Comparison of ENCODE assay signal across 8 mouse cellular contexts in genomic region chr16:5134623-5135330, GRCm38 (mm10). TPM values are rescaled to one million over a fixed set of nuclear protein-coding genes. Genes with fewer than 3 reads are reported as not detected.
DNase-seq lines count a peak whose midpoint lies in the region; ATAC-seq and TF ChIP-seq lines count a peak whose summit lies in the region.

No protein-coding gene starts in this region.

- no peaks in the 10 kb centered on the region for H3K36me3 ChIP-seq in embryonic facial prominence, embryonic 13.5 days
- no peaks in the 10 kb centered on the region for H3K36me3 ChIP-seq in stomach, postnatal 0 days (ENCODE audit: control insufficient read depth, insufficient read depth, low read length)

- 64% methylated on average over 14 of the region's 14 CpGs for WGBS in embryonic facial prominence, embryonic 13.5 days
- WGBS in stomach, postnatal 0 days: 32% methylated on average over 12 of the region's 14 CpGs

- no peak overlapping the region for H3K9ac ChIP-seq in embryonic facial prominence, embryonic 13.5 days
- H3K9ac ChIP-seq in stomach, postnatal 0 days (ENCODE audit: low read length): no peak overlapping the region; the same call in 1 of the 2 replicates

- H3K27me3 ChIP-seq in embryonic facial prominence, embryonic 13.5 days: peaks cover 50% of the 10 kb centered on the region
- no peaks in the 10 kb centered on the region; the same call in 1 of the 2 replicates for H3K27me3 ChIP-seq in stomach, postnatal 0 days (ENCODE audit: control insufficient read depth, insufficient read depth, low read length)

- H3K27ac ChIP-seq in embryonic facial prominence, embryonic 13.5 days: 0 out of 2 replicates have a peak overlapping the region, but pooled peaks have one; percentile 28
- peak overlapping the region; percentile 97 for H3K27ac ChIP-seq in stomach, postnatal 0 days (replicated peaks)

- TF ChIP-seq EP300 in stomach, postnatal 0 days (optimal IDR thresholded peaks at IDR 0.05): peak; percentile 61

- H3K4me2 ChIP-seq in embryonic facial prominence, embryonic 13.5 days: no peak overlapping the region
- no peak overlapping the region for H3K4me2 ChIP-seq in stomach, postnatal 0 days (replicated peaks; ENCODE audit: low read depth)

- no peak for ATAC-seq in embryonic facial prominence, embryonic 13.5 days (ENCODE audit: insufficient number of reproducible peaks, insufficient read depth, low FRiP score, low TSS enrichment, low read depth)
- ATAC-seq in stomach, postnatal 0 days (ENCODE audit: low FRiP score, low TSS enrichment): peak; percentile 36
- ATAC-seq in inflammation-experienced regulatory T-cells, adult 6 months: no peak
- no peak for ATAC-seq in megakaryocyte-erythroid progenitor cell, adult 5-6 weeks (replicated peaks; ENCODE audit: low FRiP score, low TSS enrichment, poor library complexity, severe bottlenecking)

- no peak overlapping the region for H3K4me3 ChIP-seq in embryonic facial prominence, embryonic 13.5 days
- H3K4me3 ChIP-seq in stomach, postnatal 0 days (ENCODE audit: low read depth, low read length): no peak overlapping the region

- TF ChIP-seq CTCF in stomach, postnatal 0 days (IDR thresholded peaks at IDR 0.05; ENCODE audit: low read depth): peak; percentile 15; the same call in 1 of the 2 replicates

- intact Hi-C loops in heart, postnatal 25 days (cut with DNase I): no loop called here
- intact Hi-C loops in left cerebral cortex, postnatal 36 days (cut with DNase I): no loop called here

- no peaks in the 10 kb centered on the region for H3K9me3 ChIP-seq in embryonic facial prominence, embryonic 13.5 days
- H3K9me3 ChIP-seq in stomach, postnatal 0 days (ENCODE audit: control insufficient read depth, low read length): no peaks in the 10 kb centered on the region

- peaks cover 30% of the 10 kb centered on the region for H3K4me1 ChIP-seq in embryonic facial prominence, embryonic 13.5 days
- peaks cover 7% of the 10 kb centered on the region for H3K4me1 ChIP-seq in stomach, postnatal 0 days (replicated peaks; ENCODE audit: control insufficient read depth, insufficient read depth)

- DNase-seq in 416B (ENCODE audit: low read depth) (peak; percentile 69), MN1 (ENCODE audit: low spot score) (peak; percentile 77)
- peak; percentile 76 for DNase-seq in heart, postnatal 25 days (ENCODE audit: low spot score)
- peak; percentile 53 to 63 for DNase-seq in left cerebral cortex, postnatal 36 days (ENCODE audit: low spot score in 2 of 2)
- peak; percentile 73 for DNase-seq in stomach, postnatal 0 days (ENCODE audit: low spot score)

RNA-seq across cellular contexts. Expression of gene Ppl, which starts 2.6 kb away (rescaled TPM):
- polyA plus RNA-seq in embryonic facial prominence, embryonic 13.5 days (2015; fragmentation: Nextera tagmentation; extraction: Ambion mirVana): 7.9 and 8.4 TPM in 2 replicates
- 1 to 10 TPM; 3.8 to 5.0 TPM for total RNA-seq in heart, postnatal 25 days (2021)
- under 1 TPM; 0.44 to 0.66 TPM for total RNA-seq in left cerebral cortex, postnatal 36 days (2021)
- polyA plus RNA-seq in stomach, postnatal 0 days (2015; fragmentation: Nextera tagmentation; extraction: Ambion mirVana): 61.5 and 66.2 TPM in 2 replicates
- polyA plus RNA-seq in inflammation-experienced regulatory T-cells, adult 6 months (2017; shearing (Covaris generic)): under 1 TPM in 2 of 3 experiments, not detected in 1; 0.10 to 0.12 TPM
- total RNA-seq in megakaryocyte-erythroid progenitor cell, adult 5-6 weeks (2014; fragmentation: Nextera tagmentation): not detected in 2 replicates
- not detected in 2 replicates for total RNA-seq in megakaryocyte-erythroid progenitor cell, adult 5-6 weeks (2017)

RNA-seq across cellular contexts. Expression of gene Sec14l5, which starts 12.1 kb away (rescaled TPM):
- 0.06 and 0.14 TPM in 2 replicates for polyA plus RNA-seq in embryonic facial prominence, embryonic 13.5 days (2015; fragmentation: Nextera tagmentation; extraction: Ambion mirVana)
- under 1 TPM; 0.70 to 0.86 TPM for total RNA-seq in heart, postnatal 25 days (2021)
- total RNA-seq in left cerebral cortex, postnatal 36 days (2021): 1 to 10 TPM; 5.6 to 6.3 TPM
- polyA plus RNA-seq in stomach, postnatal 0 days (2015; fragmentation: Nextera tagmentation; extraction: Ambion mirVana): 0.04 TPM in 2 replicates
- polyA plus RNA-seq in inflammation-experienced regulatory T-cells, adult 6 months (2017; shearing (Covaris generic)): not detected
- not detected in 2 replicates for total RNA-seq in megakaryocyte-erythroid progenitor cell, adult 5-6 weeks (2014; fragmentation: Nextera tagmentation)
- total RNA-seq in megakaryocyte-erythroid progenitor cell, adult 5-6 weeks (2017): not detected in 2 replicates
